Mouse (Mus musculus) forebrain, embryonic 14.5 days (tissue): ENCODE measurements around the gene Tspo. TPM values are rescaled to one million over a fixed set of nuclear protein-coding genes. Genes with fewer than 3 reads are reported as not detected.

Experiments
- microRNA-seq: library from miRNA; unstranded; fragments of <30 nt; microRNA quantifications from one replicate; pipeline ENCODE4, GENCODE M21; 2016
- polyA plus RNA-seq: library from polyadenylated mRNA; unstranded; fragments of >200 nt; fragmentation: Nextera tagmentation; extraction: Ambion mirVana; gene quantifications from 2 replicates; pipeline ENCODE4 v1.2.1, GENCODE M21; 2014

The Tspo gene
- polyA plus RNA-seq, 1 experiment from 2014 or later: 18.4 TPM

Small RNA genes lying within 50 kb of the gene (microRNA-seq; reads per million reads assigned to microRNA genes)
- not detected for gene Gm24575

Other genes with a start within 250 kb of the Tspo start
- gene Arfgap3, start 213.3 kb upstream of the Tspo start, polyA plus RNA-seq: 40.0 and 45.4 TPM in 2 replicates
- 11.0 and 14.9 TPM in 2 replicates for gene Pacsin2, start 99.0 kb upstream of the Tspo start, polyA plus RNA-seq
- gene Ttll1, start 52.7 kb upstream of the Tspo start, polyA plus RNA-seq: 35.5 and 45.3 TPM in 2 replicates
- 0.89 and 2.2 TPM in 2 replicates for gene Bik, start 36.7 kb upstream of the Tspo start, polyA plus RNA-seq
- gene Mcat, start 195 bp downstream of the Tspo start, polyA plus RNA-seq: 38.1 and 40.1 TPM in 2 replicates
- gene Ttll12, start 31.6 kb downstream of the Tspo start, polyA plus RNA-seq: 40.5 and 43.0 TPM in 2 replicates
- gene Scube1, start 161.4 kb downstream of the Tspo start, polyA plus RNA-seq: 8.2 and 13.6 TPM in 2 replicates
- 194 and 262 TPM in 2 replicates for gene Mpped1, start 215.9 kb downstream of the Tspo start, polyA plus RNA-seq